Mouse (Mus musculus) spleen, postnatal 10 days (tissue): ENCODE measurements at regions not wholly inside any gene's neighbourhood (a gene's known extent, or its start where the extent isn't known, plus 50 kb on each side); places are given as distances from the start of the nearest gene placed in this dataset.

ENCODE experiments used
- DNase-seq, 2 experiments: peaks; one replicate each; pipeline ENCODE4 v3.0.0; 2021 to 2022; ENCODE audit warnings: low spot score in 2 of 2

DNA sequence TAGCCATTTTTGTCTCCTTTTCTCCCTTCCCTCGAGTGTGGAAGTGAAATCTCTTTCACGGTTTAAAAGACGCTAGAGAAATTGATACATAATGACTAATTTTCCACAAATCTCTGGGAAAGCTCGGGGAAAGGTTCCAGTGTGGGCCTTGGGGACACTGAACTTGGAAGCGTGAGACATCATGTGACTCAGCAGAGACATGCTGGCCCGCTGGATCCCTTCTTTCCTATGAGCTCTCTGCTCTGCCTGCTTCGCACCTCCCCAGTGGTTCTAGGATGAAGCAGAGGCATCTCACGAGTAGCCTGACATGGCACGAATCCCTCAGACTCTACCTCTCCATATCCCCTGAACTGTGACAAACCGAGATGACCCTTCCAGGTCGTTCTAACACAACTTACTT lies 206.2 kb downstream of the Rnd3 start:
- no peak for DNase-seq

GRCm38 (mm10) chr2:50932936-50933335 lies 216.0 kb downstream of the Rnd3 start:
- no peak for DNase-seq

GRCm38 (mm10) chr2:50921002-50921401 lies 227.9 kb downstream of the Rnd3 start:
- no peak for DNase-seq

DNA sequence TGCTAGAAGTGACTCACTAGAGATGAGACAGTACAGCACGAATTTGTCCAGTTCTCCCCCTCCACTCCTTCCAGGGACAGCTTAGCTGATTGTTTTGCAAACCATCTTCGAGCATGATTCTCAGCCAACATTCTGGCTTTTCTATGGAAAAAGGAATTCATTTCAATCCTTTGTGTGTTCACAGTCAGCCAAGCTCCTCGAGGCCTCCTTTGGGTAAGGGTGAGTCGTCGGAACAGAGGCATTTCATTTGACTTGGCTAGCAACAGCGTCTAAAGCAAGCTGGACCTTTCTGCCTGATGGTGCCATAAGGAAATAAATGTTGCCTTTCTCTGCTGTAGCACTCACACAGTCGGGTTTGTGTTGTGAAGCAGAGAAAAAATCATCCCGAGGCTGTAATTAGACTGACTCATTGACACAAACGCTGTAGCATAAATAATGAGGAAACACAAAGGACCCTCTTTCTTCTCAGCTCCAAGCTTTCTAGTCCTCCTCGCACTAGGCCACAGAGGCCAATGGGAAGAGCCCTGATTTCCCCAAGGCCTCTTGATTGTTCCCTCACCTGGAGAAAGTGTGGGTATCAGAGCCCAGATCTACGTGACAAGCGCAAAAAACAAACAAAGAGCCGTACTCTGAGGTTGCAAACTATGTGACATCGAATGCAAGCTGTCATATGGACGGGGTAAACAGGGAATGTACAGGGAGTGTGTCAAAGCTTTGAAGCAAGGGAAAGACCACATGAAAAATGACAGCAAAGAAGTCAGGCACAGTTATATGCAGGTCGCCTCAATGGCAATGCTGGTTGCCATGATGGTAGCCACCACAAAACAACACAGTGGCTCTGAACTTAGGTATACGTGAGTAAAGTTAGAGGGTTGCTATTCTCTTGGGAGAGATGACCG lies 232.3 kb downstream of the Rnd3 start:
- DNase-seq: no peak

DNA sequence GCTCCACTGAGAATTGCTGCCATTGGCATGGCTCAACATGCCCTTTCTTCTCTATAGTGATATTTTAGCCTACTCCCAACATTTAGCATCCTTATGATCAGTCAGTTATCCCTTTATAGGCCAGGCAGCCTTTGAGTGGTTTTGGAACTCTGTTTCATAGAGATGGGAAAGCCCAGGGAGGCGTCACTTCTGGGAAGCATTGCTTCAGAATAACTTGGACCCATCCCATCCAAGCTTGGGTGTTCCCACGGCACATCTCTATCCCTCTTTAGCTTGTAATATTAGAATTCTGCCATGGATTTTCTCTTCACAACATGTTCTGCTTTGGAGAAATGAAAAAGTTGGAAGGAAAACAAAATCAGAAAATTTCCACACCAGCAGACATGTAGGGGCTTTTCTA lies 233.8 kb downstream of the Rnd3 start:
- DNase-seq: no peak

DNA sequence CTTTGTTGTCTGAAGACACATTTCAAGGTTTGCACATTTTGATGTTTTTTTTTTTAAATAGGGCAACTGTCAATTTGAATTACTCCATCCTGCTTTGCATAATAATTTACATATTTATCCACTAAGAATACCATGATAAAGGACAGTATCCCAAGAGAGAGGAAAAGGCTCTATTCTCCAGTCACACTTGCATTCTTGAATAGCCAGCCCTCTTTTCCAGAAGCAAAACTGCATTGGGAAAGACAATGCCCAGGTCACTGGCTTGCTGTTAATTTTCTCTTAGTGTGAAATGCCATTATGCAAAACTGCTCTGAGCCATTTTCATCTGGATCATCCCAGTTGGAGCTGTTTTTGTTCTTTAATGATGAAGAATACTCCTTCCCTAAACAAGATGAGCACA lies 234.7 kb downstream of the Rnd3 start:
- DNase-seq: no peak

DNA sequence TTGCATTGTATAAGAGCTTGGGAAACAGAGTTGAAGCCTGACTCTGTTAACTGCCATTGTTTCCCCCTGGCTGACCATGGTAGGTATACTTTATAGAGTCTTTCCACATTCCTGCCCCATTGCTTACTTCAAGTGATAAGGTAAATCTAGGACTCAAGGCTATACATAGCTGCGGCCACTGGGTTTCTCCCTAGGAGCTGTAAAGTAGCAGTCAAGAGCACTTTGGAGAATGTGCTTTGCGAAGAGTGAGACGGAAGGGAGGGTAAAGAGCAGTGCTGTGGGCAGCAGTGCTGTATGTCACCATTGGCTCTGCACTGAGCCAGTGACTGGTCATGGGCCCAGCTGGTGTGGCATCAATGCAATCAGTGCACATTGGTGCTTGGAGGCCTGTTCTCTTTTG lies 240.1 kb downstream of the Rnd3 start:
- DNase-seq: no peak

GRCm38 (mm10) chr2:50902701-50903100 lies 246.2 kb downstream of the Rnd3 start:
- DNase-seq: no peak

DNA sequence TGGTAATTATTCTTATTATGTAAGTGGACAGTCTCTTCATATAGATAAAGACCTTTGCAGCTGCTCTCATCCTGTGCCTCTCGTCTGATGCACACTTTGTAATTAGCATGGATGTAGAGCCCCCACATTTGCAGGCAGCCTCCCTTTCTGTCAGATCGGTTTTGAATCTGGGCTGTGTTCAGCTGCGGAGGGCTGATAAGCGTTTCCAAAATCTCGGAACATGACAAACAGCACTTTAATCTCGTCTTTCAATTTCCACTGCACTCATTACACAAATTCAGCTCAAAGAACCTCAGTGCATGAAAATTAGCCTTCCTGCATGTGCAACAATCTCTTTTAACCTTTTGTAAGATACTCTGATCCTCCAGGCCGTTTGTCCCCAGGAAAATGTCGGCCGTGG lies 246.7 kb downstream of the Rnd3 start:
- no peak for DNase-seq

DNA sequence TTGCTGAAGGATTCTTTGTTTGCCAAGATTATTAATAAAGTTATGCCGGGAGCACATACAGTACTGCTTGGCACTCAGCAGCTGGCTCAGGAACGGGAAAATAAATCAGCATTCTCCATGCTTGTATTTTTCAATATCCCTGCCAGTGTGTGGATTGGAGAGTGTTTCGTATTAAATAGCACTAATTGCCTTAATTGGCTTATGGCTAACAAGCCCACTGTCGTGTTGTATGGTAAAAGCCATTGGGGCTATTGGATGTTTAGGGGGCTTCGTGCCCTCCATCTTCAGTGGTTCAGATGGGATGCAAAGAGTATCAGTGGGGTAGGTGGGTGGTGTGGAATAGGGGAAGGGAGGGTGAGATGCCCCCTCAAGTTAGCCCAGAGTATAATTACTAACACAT lies 259.9 kb downstream of the Rnd3 start:
- no peak for DNase-seq

- no peak for DNase-seq
Observed at GRCm38 (mm10) chr2:50887954-50888353, 261.0 kb downstream of the Rnd3 start.

GRCm38 (mm10) chr2:50885924-50886315 lies 263.0 kb downstream of the Rnd3 start:
- DNase-seq: no peak

- no peak for DNase-seq
Observed at GRCm38 (mm10) chr2:50885280-50885923, 263.5 kb downstream of the Rnd3 start.

GRCm38 (mm10) chr2:50881514-50882038 lies 267.3 kb downstream of the Rnd3 start:
- no peak for DNase-seq

- no peak for DNase-seq
Observed at GRCm38 (mm10) chr2:50880806-50881205, 268.1 kb downstream of the Rnd3 start.

- DNase-seq: no peak
Observed at GRCm38 (mm10) chr2:50877716-50878115, 271.2 kb downstream of the Rnd3 start.

- DNase-seq: no peak
Observed at GRCm38 (mm10) chr2:50875072-50875471, 273.8 kb downstream of the Rnd3 start.

DNA sequence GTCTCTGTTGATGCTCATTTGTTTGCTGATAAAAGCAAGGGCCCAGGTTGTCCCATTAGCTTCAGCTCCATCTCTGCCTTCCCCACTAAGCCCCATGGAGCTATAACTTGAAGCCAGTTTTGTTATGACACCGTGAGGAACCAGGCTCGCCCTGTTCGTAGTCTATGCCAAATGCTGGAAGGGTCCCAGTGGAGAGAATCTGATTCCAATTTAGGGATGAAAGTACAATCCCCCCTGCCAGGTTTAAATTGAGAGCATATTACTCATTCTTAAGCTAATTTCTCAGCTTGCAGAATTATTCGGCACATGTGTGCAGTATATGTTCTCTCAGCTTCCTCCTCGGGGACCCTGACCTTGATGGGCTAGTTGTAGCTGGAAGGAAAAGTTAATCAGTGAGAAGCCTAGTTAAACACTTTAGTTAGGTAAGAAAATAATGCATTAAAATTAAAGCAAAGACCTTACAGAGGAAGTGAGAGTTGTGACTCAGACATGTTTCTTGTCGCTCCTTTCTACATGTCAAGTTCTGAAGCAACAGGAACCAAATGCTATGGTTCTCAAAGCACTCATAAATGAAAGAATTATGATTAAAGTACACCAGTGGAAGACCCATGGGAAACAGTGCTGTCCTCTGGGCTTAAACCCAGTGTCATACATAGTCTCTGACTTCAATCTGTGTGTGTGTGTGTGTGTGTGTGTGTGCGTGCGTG lies 295.2 kb downstream of the Rnd3 start:
- DNase-seq: no peak

DNA sequence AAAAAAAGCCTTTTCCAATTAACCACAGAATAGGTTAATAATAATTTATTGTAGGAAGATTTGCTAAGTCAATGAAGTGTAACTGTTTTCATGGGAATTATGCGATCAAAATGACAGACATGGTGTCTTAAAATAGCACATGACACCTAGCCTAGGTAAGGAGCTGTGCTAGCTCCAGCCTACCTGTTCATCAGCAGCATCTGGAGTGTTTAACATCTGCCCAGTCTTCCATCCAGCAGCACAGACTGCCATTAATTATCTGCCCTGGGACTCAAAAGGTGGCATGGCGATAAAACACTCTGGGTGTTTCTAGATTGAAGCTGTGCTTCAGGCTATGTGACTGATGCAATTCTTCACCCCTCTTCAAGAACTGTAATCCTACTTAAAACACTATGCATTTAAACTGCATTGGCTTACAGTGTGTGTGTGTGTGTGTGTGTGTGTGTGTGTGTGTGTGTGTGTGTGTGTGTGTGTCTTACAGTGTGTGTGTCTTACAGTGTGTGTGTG lies 296.4 kb downstream of the Rnd3 start:
- DNase-seq: no peak

DNA sequence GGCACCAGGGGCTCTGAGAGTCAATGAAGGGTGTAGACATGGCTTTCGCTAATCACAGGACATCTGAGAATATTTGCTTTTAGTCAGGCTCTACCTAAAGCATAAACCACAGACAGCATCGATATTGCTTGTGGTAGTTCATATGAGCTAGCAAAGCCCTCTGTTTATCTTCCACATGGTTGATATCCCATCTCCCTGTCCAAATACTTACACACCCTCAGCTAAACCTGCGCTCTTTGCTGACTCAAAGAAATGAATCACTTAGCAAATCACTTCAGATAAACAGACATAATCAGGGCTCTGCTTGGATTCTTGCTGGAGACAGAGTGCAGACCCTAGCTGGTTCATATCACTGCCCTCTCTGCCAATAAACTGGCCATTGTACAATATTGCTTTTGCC lies 298.8 kb downstream of the Rnd3 start:
- no peak for DNase-seq

DNA sequence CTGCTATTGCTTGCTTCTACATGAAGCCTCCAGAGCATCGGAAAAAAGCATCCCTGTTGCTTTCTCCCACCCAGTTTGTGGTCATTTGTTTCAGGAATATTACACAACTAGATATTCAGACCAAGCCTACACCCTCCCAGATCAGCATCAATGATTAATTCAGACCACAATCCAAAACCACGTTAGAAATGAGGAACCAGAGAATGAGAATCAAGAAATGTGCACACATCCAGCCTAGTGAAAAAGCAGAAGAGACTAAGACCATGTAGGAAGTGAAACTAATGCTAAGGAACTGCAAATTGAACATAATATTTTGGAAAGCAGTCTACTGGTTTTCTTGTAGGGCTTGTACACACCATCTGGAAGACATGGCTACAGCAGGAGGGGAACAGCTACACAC lies 307.0 kb downstream of the Rnd3 start:
- no peak for DNase-seq
